Mouse (Mus musculus) layer of hippocampus, adult 18-20 months (tissue): ENCODE data around the gene Srp9. TPM values are rescaled to one million over a fixed set of nuclear protein-coding genes. Genes with fewer than 3 reads are reported as not detected.

ENCODE experiments used
- DNase-seq, 2 experiments: peaks; one replicate each; pipeline ENCODE4 v3.0.0; 2022; ENCODE audit warnings: low spot score in 2 of 2
- long read RNA-seq: library from polyadenylated mRNA; stranded (forward); transcript quantifications from one replicate; pipeline ENCODE4 v2.0.0, GENCODE M21; 2021
- total RNA-seq, 2 experiments: library from RNA; stranded (reverse); gene quantifications; 2 replicates each; pipeline ENCODE4 v1.2.3; 2021

Srp9 gene
- 10 to 100 TPM; 71.7 to 73.8 TPM for total RNA-seq
- long read RNA-seq, transcript Srp9-201 (3 exons, 1,367 nt): major isoform, 100 of 105 reads
- long read RNA-seq, partial matches to known transcripts: 2 of 105 reads
- long read RNA-seq, other reads (novel, unspliced or antisense): 1 of 105 reads

DNA sequence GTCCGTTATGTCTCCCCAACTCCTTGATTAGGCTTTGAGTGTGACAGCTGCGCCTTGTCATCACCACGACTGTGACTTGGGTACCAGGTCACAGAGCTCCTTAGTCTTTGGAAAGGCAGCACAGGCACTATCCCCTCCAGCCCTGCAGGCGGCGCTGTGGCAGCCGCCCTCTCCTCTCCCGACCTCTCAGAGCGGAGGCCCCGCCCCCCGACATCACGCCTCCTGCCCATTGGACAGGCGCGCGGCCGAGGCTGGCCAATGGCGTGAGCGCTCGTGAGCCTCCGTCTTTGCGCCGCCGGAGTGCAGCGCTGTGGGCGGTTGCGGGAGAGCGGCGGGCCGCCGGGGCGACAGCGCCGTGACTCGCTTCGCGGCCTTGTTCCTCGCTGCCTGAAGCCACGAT, at the start of gene Srp9:
Gene Srp9, plus strand, starts transcription at position 232 of the 400 bp plus-strand sequence.
- DNase-seq: peak; percentile 95 to 98

DNA sequence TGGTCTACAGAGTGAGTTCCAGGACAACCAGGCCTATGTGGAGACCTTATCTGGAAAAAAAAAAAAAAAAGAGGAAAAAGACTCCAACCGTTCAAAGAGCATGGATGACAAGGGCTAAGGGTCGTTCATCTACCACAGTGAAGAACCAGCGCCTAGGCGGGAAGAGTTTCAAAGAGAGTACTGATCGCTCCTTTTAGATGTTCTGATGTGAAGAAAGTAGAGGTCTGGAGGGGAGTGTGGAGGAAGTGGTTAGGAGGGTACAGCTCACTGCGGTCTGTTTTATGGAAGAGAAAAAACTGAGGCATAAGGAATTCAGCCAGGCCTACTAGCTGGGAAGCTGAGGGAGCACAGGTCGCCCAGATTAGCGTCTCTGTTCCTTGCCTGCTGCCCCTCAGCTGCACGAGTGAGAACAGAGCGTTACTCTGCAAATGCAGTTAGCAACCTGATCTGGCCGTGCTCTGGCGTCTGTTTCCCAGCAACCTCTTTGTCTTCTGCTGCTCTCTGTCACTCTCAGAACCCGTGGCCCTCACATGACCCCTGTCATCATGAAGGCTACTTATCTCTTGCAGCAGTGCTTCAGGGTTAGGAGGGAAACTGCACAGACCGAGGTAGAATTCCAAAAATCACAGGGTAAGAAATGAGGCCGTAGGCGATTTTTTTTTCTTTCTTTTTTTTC, 42.7 kb upstream of the Srp9 start:
- no peak for DNase-seq

DNA sequence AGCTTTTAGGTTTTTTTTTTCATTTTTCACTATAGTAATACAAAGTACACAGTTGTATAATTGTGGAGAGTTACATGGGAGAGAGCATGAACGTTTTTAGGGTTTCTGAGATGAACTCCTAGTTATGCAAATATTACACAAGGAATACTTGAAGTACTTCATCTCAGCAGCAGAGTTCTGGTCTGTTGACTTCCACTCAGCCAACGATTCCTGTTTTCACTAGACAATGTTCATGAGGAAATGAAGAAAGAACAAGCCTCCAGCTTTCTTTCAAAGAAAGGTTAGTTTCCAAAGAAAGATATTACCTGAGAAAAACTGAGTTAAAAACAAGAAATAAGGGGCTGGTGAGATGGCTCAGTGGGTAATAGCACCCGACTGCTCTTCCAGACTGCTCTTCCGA, 41.1 kb upstream of the Srp9 start:
- no peak for DNase-seq

DNA sequence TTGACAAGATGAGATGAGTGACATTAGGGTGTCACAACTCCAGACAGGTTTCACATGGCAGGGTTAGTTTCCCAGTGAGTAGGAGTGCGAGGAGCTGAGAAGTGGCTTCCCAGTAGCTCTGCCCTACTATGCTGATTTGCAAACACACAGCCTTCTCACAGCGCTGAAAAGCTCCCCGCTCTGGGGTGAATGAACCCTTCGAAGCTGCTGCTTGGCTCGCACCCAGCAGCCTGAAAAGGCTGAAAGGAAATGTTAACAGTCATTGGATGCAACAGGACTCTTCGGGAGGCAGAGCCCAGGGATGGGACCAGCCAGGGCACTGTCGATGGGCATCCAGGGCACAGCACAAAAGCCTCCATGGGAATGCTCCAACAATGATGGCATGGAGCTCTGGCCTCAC, 37.8 kb upstream of the Srp9 start:
- peak; percentile 33 to 57 for DNase-seq

DNA sequence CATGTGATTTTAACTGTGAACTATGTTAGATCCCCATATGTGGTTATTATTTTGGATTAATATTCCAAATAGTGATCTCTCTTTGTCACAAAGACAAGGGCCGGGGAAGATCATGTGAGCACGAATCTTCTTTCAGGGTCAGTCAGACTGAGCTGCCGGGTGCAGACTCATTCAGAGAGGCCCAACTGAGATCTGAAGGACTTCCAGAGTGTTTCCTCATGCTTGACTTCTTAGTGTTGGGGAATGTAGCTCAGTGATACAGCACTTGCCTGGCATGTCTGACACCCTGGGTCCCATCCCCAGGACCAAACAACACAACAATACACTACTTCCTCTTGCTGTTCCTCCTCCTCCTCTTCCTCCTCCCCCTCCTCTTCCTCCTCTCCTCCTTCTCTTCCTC, 37.2 kb upstream of the Srp9 start:
- no peak for DNase-seq

DNA sequence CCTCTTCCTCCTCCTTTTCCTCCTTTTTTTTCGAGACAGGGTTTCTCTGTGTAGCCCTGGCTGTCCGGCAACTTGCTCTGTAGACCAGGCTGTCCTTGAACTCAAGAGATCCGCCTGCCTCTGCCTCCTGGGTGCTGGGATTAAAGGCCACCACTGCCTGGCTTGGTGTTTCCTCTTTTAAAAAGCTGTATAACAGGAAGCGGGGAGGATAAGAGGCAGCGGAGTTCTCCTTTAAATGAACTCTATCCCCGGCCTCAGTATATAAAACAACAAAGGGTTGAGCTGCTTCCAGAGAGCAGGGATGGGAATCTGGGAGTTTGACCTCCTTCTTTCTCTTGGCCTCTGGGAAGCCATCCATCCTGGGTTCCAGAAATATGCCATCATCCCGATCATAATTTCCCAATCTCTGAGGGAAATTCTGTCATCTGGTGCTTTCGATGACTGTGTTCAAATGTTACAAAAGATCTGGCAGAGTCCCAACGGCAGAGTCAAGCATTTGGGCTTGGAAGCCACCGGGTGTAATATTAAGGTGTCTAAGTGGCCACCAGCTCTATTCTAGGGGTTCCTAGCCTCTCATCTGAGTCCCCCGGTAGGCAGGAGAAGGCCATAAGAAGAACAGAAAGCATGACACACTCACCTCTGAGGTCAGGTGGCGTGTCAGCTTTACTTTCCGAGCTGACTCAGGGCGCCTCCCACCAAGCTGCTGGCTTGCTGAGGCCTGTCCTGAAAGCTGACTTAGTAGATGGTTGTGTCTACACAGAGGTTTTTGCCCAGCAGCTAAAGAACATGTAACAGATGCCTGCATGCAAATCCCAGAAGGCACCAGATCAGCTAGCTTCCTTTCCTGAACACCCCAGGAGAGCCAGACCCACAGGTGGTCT, 36.5 kb upstream of the Srp9 start:
- peak; percentile 21 to 78 for DNase-seq

DNA sequence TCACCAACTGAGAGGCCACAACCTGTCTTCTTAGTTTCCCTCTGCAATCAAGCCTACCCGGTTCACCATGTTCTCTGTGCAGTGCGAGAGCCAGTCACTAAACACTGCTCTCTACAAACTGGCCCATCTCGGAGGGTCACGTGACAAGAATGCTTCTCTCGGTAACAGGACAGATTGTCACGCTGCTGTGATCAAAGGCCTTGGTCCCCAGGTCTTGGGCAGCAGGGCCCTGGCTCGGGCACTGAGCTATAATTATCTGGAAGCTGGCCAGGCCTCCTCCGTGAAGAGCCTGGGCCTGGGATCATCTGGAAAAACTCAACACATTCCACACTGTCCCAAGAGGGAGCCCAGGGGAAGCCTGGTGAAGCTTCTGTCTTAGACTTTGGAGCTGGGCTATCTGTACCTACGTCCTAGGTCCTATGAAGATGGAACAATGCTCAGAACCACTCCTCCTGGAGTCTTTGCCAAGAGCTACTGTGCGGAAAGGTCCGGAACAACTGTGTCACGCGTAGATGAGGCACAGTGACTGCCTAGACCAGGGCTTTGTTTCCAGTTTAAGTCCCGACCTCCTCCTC, 35.6 kb upstream of the Srp9 start:
- DNase-seq: peak in 1 of 2 experiments; percentile 25

DNA sequence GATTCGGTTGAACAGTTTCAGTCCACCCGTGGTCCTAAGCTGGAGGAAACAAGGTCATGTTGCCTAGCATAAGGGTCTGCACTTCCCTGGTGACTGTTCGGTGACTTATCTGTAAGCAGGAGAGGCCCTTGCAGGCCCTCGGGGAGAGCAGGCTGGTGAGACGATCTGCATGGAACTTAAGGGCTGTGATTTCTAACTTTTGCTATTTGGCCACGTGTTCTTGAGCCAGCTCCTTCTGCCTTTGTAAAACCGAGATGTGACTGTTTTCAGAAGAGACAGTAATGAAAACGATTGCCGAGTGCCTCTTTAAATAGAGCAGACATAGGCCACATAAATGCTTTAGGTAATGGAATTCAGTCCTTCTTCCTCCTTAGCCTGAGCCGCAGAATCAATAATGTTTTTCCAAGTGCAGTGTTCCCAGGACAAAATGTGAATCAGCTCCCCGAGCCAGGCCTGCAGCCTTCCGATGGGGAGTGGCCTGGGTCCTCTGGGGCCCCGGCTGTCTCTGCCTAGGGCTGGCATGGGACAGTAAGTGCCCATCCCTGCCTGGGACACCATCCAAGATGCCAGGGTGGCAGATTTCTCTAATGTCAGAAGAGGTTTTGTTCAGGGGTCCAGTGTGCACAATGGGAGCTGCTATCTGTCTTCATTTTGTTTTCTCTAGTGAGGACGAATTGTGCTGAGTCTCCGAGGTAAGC, 34.8 kb upstream of the Srp9 start:
- peak in 1 of 2 experiments; percentile 41 for DNase-seq

DNA sequence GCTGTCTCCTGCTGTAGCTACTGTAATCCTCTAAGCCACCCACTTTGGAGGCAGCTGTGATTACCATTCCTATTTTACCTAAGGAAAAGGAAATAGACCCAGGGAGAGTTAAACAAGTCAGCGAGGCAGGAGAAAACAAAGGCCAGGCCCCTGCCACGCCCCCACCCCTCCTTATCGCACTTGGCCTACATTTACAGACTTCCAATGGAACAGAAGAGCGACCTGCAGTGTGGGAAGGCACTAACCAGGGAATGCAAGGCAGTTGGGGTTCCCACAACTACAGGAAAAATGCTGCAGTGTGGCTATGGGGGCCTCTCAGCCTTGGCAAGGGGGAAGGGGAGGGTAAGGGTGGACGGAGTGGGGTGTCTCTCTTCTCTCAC, 34.2 kb upstream of the Srp9 start:
- DNase-seq: no peak

DNA sequence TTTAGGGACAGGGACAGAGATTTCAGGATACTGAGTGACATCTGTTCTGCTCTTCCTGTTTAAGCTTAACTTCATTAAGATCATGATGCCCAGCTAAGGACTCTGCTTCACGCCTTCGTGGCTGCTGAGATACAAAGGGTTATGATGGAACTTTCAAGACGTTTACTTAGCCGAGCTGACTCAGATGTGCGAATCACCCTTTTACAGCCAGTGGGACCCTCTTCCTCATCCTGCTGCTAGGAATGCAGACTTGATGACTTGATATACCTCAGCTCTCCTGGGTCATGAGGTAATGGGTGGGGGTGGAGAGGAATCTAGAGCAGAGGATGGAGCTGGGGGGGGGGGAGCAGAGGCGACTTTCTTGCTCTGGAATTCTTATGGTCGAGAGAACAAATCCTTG, 33.3 kb upstream of the Srp9 start:
- no peak for DNase-seq

DNA sequence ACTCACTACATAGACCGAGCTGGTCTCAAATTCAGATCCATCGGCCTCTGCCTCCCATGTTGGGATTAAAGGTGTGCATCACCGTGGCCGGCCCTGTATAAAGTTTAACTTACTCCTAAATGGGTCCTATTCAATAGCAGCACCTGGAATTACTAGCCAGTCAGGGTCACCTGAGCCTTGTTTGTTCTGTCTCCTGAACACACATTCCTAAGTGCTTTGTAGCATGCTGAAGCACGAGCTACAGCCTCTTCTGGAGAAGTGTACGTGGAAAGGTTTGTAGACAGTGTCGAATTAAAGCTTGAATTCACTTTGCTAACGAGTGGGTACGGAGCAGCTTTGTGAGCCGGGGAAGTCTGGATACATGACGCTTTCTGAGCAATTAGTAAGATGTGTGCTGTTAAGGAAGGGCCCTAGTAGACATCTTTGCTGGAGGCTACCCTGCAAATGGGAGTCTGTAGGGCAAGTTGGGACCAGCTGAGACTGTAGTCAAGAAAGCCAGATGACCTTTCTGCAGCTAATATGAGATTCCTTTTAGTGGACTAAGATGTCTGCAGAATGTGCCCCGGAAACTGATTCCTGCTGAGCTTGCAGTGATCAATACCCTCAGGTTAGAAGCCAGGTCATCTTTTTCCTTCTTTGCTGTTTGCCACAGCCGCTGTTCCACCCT, 32.7 kb upstream of the Srp9 start:
- DNase-seq: no peak

DNA sequence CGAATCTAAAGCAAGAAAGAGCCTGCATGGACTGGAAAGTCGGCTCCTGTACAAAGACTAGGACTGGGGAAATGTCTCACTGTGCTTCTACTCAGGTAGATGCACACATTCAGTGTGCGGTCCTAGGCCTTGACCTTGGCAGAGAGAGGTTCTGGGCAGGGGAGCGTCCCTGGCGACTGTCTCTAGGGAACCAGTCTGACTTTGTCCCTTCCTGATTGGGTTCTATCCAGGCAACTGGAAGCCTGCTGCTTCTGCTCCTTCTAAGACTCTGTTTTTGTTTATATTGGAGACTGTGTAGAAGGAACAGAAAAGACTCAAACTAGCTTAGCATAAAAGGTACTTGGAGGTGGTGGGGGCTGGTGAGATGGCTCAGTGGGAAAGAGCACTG, 32.1 kb upstream of the Srp9 start:
- DNase-seq: no peak

DNA sequence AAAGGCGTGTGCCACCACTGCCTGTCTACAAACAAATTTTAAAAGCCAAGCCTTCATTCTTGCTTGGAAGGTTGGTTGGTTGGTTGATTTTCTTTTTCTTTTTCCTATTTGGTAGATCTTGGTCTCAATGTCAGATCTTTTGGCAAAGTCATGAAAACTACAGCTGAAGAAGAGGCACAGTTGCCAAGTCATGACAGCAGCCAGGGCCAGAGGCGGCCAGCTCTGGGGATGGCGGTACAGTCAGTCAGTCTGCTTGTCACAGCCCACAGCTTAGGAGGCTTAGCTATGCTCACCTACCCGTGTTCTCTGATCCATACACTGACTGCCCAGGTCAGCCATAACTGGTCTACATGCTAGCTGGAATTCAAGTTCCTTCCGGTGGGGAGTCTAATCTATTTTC, 31.1 kb upstream of the Srp9 start:
- no peak for DNase-seq

DNA sequence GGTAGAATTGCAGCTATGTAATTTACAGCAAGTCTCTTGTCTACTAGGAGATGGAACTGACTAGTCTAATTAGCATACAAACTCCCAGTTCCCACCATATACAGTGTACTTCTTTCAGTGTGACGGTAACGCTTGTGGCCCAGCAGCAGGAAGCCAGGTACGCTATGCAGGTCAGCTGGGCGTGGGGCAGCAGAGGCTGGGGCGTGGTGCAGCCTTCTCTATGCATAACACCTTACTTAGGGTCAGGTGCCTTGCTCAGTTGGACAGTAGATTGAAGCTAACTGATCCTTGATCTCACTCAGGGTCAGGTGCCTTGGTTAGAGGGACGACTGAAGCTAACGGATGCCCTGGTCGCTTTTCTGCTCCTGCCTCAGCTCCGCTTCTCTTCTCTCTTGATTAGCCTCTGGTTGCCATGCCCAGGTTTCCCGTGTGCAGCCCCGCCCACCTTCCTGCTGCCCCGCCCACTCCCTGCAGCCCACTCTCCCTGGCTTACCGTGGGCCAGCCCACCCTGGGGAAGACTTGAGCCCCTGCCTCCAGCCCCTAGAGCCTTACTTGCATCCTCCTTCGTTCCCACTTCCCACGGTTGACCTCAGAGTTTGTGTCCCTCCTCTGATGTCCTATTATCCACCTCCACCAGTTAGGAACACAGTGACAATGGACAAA, 29.9 kb upstream of the Srp9 start:
- no peak for DNase-seq

DNA sequence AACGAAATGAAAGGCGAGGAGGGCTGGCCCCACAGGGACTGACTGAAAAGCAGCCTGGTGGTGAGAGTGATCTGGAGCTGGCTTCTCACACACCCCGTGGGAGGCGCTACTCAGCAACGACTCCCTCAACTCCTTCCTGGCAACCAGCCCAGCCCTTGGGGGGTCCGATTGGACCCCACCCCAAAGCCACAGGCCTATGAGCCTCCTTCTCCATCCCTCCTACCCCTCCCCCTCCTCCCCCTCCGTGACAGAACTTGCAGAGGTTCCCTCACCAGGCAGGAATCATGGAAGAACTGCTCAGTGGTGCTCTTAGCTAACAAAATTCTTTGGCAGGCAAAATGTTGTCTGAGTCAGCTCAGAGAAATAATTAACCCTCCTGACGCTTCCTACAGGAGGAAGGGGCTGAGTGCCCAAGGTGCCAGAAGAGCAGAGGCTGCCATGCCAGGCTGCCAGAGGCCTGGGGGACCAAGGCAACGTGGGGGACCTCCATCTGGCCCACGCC, 29.2 kb upstream of the Srp9 start:
- peak in 1 of 2 experiments; percentile 30 for DNase-seq

DNA sequence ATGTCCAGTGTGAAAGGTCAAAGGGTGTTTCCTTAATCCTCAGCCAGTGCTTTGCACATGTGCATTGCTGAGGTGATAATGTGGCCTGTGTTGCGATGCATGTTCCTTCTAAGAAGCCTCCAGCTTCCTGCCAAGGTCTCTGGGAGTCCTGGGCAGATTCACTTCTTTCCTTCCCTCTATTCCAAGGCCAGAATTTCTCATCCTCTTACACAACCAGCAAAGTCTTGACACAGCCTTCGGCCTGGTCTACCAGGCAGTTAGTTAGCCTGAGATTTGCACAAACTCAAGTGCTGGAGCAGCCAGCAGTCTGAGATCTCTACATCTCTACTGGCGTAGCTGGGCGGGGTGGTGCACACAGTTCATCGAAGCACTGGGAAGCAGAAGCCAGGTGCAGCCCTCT, 27.8 kb upstream of the Srp9 start:
- no peak for DNase-seq

DNA sequence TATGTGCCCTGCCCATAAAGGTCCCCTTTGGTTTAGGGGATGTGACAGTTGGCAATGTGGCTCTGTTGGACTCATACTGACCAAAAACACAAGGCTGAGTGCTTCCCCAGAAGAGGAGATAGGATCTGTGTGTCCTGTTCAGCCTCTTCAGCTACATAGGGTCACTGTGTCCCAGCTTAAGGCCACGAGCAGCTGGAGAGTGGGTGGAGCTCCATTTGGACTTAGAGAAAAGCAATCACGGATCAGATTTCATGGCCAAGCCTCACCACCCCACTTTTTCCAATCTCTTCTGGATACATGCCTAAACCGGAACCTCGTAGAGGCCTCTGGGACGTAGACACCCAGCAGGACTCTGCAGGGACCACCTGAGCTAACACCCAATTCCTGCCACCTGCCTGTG, 25.5 kb upstream of the Srp9 start:
- DNase-seq: no peak

DNA sequence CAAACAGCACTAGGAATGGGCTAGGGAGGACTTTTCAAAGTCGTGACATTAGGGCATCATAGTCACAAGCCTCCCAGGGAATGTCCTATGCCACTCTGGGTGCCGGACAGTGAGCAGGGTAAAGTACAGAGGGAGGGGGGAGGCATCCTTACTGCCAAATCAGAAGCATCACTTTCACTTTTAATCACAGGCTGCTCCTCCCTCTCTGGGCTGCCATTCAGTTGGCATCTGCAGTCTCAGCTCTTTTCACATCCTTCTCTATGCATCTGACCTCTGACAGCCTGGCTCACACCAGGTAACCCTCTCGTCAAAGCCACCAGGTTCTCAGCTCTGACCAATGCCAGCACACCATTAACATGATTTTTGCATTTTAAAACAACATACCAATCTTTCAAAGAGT, 24.1 kb upstream of the Srp9 start:
- no peak for DNase-seq

DNA sequence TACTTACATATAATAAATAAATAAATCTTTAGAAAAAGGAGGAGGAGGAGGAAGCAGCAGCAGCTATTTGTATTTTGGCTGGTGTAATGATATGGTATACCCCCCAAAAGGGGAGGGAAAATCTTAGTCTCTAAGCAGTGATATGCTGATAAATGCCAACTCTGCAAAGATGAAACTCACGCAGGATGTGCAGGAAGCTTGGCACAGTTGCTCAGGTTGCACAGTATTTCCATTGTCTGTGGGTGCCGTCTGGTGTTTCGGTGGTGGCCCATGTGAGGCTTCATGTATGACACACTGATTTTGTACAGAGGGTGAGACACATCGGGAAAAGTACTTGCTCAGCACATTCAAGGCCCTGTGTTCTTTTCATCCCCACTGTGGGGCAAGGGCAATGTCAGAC, 23.1 kb upstream of the Srp9 start:
- no peak for DNase-seq

DNA sequence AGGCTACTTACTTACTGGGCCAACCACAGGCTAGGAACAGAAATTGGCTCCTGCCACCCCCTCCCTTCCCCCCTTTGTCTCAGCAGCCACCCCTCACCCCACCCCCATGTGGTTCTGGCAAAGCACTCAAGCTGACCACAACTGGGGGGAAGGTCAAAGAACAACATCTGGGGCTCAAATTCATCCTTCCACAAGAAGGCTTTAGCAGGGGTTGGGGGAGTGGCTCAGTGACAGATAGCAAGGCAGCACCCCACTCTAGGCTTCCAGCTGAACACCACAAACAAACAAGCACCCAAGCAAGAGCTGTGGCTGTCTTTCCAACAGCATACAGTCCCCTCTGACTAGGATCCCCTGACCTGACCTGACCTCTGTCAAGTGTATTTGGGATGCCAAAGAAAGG, 21.8 kb upstream of the Srp9 start:
- DNase-seq: no peak
